Mouse (Mus musculus) intestine, postnatal 0 days (tissue): ENCODE results near the gene Mrps18a. TPM values are rescaled to one million over a fixed set of nuclear protein-coding genes. Genes with fewer than 3 reads are reported as not detected.
A peak's percentile ranks its signal among the peaks of the same experiment; 100 is the strongest.

ENCODE experiments used
- ATAC-seq: fragments of 200-750 bp; cut with Nextera tagmentation; 2 replicates; pipeline ENCODE4 v1.8.0; 2017; ENCODE audit warnings: mild to moderate bottlenecking, moderate TSS enrichment, moderate library complexity
- H3K27ac ChIP-seq: fragments of 300-500 bp; sonication (generic); 2 replicates; pipeline ENCODE4 v1.5.1; 2014; ENCODE audit warnings: mild to moderate bottlenecking, low read depth, low read length, moderate library complexity
- H3K27me3 ChIP-seq: fragments of 300-500 bp; sonication (generic); replicated peaks from 2 replicates; pipeline ENCODE4 v1.6.1; 2014; ENCODE audit warnings: low read length, mixed read lengths; ENCODE audit not compliant: control insufficient read depth, insufficient read depth
- H3K36me3 ChIP-seq: fragments of 300-500 bp; sonication (generic); 2 replicates; pipeline ENCODE4 v1.6.1; 2014; ENCODE audit warnings: mild to moderate bottlenecking, moderate library complexity; ENCODE audit not compliant: control insufficient read depth, insufficient read depth
- H3K4me1 ChIP-seq: fragments of 300-500 bp; sonication (generic); replicated peaks from 2 replicates; pipeline ENCODE4 v1.6.1; 2014; ENCODE audit warnings: antibody characterized with exemption, low read length, mixed read lengths; ENCODE audit not compliant: control insufficient read depth, insufficient read depth
- H3K4me2 ChIP-seq: fragments of 300-500 bp; sonication (generic); replicated peaks from 2 replicates; pipeline ENCODE4 v1.6.1; 2014; ENCODE audit warnings: low read depth, mild to moderate bottlenecking, moderate library complexity
- H3K4me3 ChIP-seq: fragments of 300-500 bp; sonication (generic); 2 replicates; pipeline ENCODE4 v1.5.1; 2014; ENCODE audit warnings: low read depth, low read length
- H3K9ac ChIP-seq: fragments of 300-500 bp; sonication (generic); 2 replicates; pipeline ENCODE4 v1.6.1; 2014; ENCODE audit warnings: mild to moderate bottlenecking, low read depth, low read length
- H3K9me3 ChIP-seq: fragments of 300-500 bp; sonication (generic); 2 replicates; pipeline ENCODE4 v1.6.1; 2016; ENCODE audit warnings: mixed run types; ENCODE audit not compliant: control insufficient read depth
- CTCF ChIP-seq: sonication (generic); IDR thresholded peaks from 2 replicates; pipeline ENCODE4 v1.5.1; 2016; ENCODE audit warnings: low read depth, mild to moderate bottlenecking, control low read depth, antibody characterized with exemption, moderate library complexity
- WGBS: fragments of 180-500 bp; shearing (Covaris S2); extraction: QIAGEN DNeasy Blood & Tissue Kit; methylation state at CpG from one replicate; pipeline ENCODE4 v1.1.7; 2014; 5-methylcytosine and 5-hydroxymethylcytosine counted together
- polyA plus RNA-seq: library from polyadenylated mRNA; unstranded; fragments of >200 nt; fragmentation: Nextera tagmentation; extraction: Ambion mirVana; gene quantifications from 2 replicates; pipeline ENCODE4 v1.2.1, GENCODE M21; 2015

The Mrps18a gene
- polyA plus RNA-seq, 1 experiment from 2014 or later, result 121 TPM

GRCm38 (mm10) chr17:46160686-46161085, 49.9 kb downstream of the Mrps18a start, which contains the start of gene Gtpbp2:
TSS of gene Gtpbp2 (plus strand) at chr17:46161032.
- ATAC-seq, result peak; percentile 91
- Histone ChIP-seq H3K27ac (peak within 1 kb of the TSS; percentile 91), H3K27me3 (no peaks in the 10 kb centered on the region), H3K36me3 (peaks cover 20% of the 10 kb centered on the region), H3K4me3 (peak within 1 kb of the TSS; percentile 80), H3K4me1 (peaks cover 7% of the 10 kb centered on the region; the same call in 1 of the 2 replicates), H3K9me3 (no peaks in the 10 kb centered on the region), H3K9ac (peak within 1 kb of the TSS; percentile 80), H3K4me2 (peak within 1 kb of the TSS; percentile 81)
- under 1% methylated on average over 23 of the region's 23 CpGs for WGBS
- TF ChIP-seq CTCF, result no peak

GRCm38 (mm10) chr17:46161179-46161578, 50.4 kb downstream of the Mrps18a start:
- Histone ChIP-seq H3K4me1 (peaks cover 7% of the 10 kb centered on the region; the same call in 1 of the 2 replicates), H3K9me3 (no peaks in the 10 kb centered on the region), H3K27me3 (no peaks in the 10 kb centered on the region), H3K36me3 (peaks cover 25% of the 10 kb centered on the region), H3K4me2 (peak overlapping the region; percentile 81), H3K27ac (peak overlapping the region; percentile 87), H3K4me3 (peak overlapping the region; percentile 80), H3K9ac (peak overlapping the region; percentile 80)
- WGBS, result under 1% methylated on average over 19 of the region's 19 CpGs
- ATAC-seq, result no peak
- no peak for TF ChIP-seq CTCF

GRCm38 (mm10) chr17:46161710-46162109, 50.9 kb downstream of the Mrps18a start:
- 38% methylated on average over 9 of the region's 9 CpGs for WGBS
- ATAC-seq, result no peak
- Histone ChIP-seq H3K9me3 (no peaks in the 10 kb centered on the region), H3K27me3 (no peaks in the 10 kb centered on the region), H3K36me3 (peaks cover 30% of the 10 kb centered on the region), H3K4me3 (peak overlapping the region; percentile 80), H3K27ac (peak overlapping the region; percentile 87), H3K9ac (peak overlapping the region; percentile 80), H3K4me1 (peaks cover 7% of the 10 kb centered on the region; the same call in 1 of the 2 replicates), H3K4me2 (peak overlapping the region; percentile 81)
- TF ChIP-seq CTCF, result no peak

- ATAC-seq, result no peak
- Histone ChIP-seq H3K4me2 (peak overlapping the region; percentile 81), H3K27me3 (no peaks in the 10 kb centered on the region), H3K9ac (no peak overlapping the region), H3K4me3 (peak overlapping the region; percentile 16; the same call in 1 of the 2 replicates), H3K36me3 (peaks cover 38% of the 10 kb centered on the region), H3K9me3 (no peaks in the 10 kb centered on the region), H3K4me1 (peaks cover 7% of the 10 kb centered on the region; the same call in 1 of the 2 replicates), H3K27ac (peak overlapping the region; percentile 87)
- TF ChIP-seq CTCF, result no peak
- 59% methylated on average over 7 of the region's 7 CpGs for WGBS
Measured at GRCm38 (mm10) chr17:46162551-46162950, 51.8 kb downstream of the Mrps18a start.

GRCm38 (mm10) chr17:46162951-46163421, 52.2 kb downstream of the Mrps18a start:
- ATAC-seq, result 0 out of 2 replicates have a peak, but pooled peaks have one; percentile 3
- 39% methylated on average over 9 of the region's 9 CpGs for WGBS
- Histone ChIP-seq H3K4me3 (peak overlapping the region; percentile 16; the same call in 1 of the 2 replicates), H3K4me2 (peak overlapping the region; percentile 81), H3K9me3 (no peaks in the 10 kb centered on the region), H3K27me3 (no peaks in the 10 kb centered on the region), H3K9ac (peak overlapping the region; percentile 24; the same call in 1 of the 2 replicates), H3K4me1 (peaks cover 7% of the 10 kb centered on the region; the same call in 1 of the 2 replicates), H3K36me3 (peaks cover 43% of the 10 kb centered on the region), H3K27ac (peak overlapping the region; percentile 87)
- no peak for TF ChIP-seq CTCF

- H3K9ac ChIP-seq, result no peak overlapping the region
- no peaks in the 10 kb centered on the region for H3K9me3 ChIP-seq
- H3K4me3 ChIP-seq, result no peak overlapping the region
- no peak overlapping the region for H3K4me2 ChIP-seq
- 96% methylated on average over 8 of the region's 8 CpGs for WGBS
- peaks cover 4% of the 10 kb centered on the region; the same call in 1 of the 2 replicates for H3K4me1 ChIP-seq
- no peak for TF ChIP-seq CTCF
- H3K27me3 ChIP-seq, result no peaks in the 10 kb centered on the region
- no peak overlapping the region for H3K27ac ChIP-seq
- ATAC-seq, result no peak
- peaks cover 56% of the 10 kb centered on the region for H3K36me3 ChIP-seq
Measured at GRCm38 (mm10) chr17:46164301-46164700, 53.5 kb downstream of the Mrps18a start.
